Mouse (Mus musculus): ENCODE measurements around the gene Spi1.

- TF ChIP-seq CTCF (IDR thresholded peaks at IDR 0.05; ENCODE audit: borderline replicate concordance, insufficient read depth, low read depth, low read length) (no peak), POLR2A (IDR thresholded peaks at IDR 0.05; ENCODE audit: borderline replicate concordance, insufficient read depth, low read length) (no peak)
These were observed 46.8 kb upstream of the Spi1 start, which contains the start of gene Rapsn for GRCm38 (mm10) chr2:91035385-91035784.
